Mouse (Mus musculus) mesoderm, embryonic 11.5 days (tissue): ENCODE data around the gene Gpx8.
"Not testable (repeated sequence)": the region's sequence is repeated elsewhere in the genome, so short reads cannot be mapped to it uniquely, and the experiment has no call there.

Source experiments
- DNase-seq: peaks from one replicate; pipeline ENCODE4 v3.0.0-alpha.2; 2012; ENCODE audit warnings: low read depth, low spot score

Gene Gpx8

DNA sequence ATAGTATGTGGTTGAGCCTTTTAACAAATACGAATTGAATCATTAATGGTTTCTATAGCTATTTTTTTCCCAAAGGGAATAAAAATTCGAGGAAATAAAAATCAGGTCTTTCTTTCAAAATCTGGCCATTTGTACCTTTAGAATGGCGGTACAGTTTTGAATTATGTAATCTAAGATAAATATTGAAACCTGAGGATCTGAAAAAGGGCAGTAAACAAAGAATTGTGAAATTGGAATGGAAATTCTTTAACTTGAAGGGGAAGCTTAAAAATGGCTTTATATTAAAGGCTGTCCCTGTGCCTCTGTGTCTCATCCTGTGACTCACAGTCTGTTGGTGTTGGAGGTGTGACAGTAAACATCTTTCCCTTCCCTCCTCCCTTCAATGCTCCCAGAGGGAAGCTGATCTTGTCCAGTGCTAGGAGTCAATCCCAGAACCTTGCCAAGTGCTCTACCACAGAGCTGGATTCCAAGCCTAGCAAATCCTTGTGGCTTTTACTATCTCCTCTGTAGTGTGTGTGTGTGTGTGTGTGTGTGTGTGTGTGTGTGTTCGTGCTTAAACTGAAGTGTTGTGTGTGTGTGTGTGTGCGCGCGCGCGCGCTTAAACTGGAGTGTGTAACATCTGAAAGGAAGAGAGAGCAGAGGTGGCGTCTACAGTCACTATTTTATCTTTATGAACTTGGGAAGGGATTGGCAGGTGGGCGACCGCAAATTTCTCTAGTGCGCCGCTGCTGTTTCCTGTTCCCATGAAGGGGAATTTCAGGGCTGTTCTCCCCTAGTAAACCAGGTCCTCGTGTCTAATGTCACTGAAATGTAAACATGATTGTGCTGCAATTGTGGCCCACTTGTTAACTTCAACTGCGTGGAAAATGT is 22.7 kb downstream of the Gpx8 start:
- DNase-seq: no peak

DNA sequence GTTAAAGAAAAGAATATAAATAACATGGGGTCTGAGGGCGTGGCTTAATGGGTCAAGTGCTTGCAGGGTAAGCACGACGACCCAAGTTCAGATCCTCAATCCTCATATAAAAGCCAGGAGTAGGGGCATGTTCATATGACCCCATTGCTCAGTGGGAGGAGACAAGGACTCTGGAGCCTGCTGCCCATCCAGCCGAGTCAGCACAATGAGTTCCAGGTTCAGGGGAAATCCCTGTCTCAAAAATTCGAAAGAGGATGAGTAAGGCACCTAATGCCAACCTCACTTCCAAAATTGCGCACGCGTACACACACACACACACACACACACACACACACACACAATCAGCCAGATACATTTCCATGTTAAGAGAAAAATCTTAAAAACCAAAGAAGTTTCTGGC is 23.7 kb downstream of the Gpx8 start:
- no peak for DNase-seq

DNA sequence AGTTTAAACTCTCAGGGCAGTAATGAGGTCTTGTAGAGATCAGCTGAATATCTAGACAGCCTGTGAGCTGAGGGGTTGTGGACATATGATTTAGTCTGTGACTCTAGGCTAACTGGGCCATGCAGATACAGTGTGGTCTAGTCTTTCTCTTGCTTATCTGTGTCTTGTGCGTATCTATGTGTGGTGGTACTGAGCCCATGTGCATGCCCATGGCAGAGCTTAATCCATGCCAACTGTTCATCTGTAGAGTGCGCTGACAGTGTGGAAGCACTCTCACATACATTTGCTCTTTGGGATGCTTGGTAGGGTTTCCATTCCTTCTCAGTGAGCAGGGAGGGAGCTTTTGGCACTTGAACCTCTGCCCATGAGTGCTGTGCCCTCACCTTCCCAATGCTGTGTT is 24.7 kb downstream of the Gpx8 start:
- DNase-seq: no peak

DNA sequence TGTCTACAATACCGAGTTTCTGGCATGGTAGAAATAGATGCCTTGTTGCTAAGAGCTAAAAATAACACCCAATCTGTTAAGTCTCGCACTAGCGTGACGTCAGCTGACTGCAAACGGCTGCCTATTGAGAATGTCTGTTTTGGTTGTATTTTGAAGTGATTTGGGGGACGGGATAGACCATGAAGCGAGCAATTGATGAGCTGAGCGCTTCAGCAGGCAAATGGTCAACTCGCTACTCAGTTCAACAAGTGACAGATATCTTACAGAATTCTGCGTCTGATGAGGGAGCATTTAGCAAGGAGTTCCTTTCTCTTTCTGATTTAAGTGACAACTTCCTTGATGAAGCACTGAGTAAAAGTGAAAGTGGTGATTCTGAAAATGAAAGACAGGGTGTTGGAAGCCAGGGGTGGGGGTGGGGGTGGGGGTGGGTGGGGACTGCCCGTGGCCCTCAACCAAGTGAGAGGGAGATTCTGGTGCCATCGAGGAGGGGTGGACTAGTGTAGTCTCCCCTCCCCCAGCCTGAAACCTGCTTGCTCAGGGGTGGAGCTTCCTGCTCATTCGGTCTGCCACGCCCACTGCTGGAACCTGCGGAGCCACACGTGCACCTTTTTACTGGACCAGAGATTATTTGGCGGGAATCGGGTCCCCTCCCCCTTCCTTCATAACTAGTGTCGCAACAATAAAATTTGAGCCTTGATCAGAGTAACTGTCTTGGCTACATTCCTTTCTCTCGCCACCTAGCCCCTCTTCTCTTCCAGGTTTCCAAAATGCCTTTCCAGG is 32.8 kb downstream of the Gpx8 start:
- DNase-seq: not testable (repeated sequence)

DNA sequence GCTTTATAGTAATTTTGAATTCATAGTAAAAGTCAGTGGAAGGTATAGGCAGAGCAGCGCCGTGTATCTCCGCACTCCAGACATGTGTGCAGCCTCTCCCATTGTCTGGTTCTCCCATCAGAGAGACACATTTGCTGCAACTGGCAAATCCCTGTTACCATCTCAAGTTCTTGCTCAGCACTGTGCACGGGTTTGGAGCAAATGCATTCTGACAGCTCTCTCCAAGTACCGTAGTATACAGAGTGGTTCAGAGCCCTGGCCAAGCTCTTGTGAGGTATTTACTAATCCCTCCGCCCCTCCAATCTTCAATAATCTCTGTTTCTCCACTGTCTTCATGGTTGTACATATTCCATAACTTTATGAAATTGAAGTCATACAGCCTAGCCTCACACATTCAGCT is 33.5 kb downstream of the Gpx8 start:
- no peak for DNase-seq

DNA sequence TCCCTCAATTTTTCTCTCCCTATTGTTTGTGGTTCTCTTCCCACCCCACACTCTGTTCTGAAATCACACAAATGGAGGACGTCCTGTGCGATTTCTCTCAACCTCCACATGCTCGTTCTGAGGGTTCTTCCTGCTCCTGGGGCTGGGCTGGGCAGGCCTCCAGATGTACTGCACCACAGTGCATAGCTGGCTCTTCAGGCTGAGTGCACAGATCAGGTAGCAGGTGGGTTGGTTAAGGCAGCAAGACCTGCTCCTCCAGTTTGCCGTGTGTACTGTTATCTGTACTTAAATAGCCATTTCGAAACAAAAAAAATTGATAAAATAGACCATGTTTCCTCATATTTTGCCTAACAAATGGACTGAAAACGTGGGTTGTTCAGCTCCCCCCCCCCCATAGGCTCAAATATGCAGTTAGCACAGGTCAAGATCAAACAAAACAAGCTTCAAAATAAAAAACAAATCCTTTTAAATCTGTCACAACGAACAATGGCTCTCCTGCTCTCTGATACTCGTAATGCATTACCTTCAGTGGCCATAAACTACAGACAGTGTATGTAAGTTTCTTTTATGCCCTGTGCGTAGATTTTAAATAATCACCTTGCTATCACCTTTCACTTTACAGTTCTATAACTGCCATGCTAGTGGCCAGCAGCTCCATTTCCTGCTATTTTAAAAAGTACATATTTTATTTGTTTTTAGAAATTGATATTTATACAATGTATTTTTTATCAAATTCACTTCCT is 45.5 kb downstream of the Gpx8 start:
- no peak for DNase-seq

DNA sequence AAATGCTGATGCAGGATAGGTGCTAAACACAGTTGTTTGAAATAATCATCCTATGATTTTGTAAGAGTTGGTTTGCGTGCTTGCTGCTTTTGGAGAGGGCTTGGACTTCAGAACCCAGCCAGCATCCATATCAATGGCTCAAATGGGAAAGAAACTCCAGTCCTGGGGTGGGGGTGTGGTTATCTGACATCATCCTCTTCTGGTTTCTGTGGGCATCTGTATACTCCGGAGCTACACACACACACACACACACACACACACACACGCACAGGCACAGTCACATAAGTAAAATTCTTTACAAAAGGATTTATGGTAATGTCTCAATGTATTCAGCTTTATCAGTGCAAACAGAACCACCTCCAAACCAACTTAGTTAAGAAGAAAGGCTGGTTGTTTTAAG is 46.1 kb downstream of the Gpx8 start:
- no peak for DNase-seq

DNA sequence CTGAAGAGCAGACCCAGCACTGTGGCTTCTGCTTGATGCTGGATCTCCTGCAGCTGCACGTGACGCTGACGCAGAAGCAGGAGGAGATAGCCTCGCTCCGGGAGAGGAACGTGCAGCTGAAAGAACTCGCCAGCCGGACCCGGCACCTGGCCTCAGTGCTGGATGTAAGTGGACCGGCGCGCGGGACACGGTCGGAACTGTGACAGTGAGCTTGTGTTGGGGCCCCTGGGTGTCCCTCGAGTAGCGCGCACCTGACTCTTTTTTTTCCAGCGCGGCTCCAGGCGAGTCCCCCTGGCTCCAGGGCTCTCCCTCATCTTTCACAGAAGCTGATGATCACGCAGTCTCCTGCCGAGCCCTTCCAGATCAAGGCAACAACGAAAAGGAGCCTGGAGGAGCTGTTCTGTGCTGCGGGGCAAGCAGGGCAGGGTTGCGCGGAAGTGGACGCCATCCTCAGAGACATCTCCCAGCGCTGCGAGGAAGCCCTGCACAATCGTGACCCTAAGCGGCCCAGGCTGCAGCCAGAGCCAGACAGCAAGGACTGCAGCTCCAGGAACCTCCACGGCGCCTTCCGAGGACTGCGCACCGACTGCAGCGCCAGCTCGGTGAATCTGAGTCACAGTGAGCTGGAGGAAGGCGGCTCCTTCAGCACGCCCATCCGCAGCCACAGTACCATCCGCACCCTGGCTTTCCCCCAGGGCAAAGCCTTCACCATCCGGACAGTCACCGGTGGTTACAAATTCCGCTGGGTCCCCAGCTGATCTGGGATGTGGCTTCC is 47.6 kb downstream of the Gpx8 start:
- DNase-seq: peak; percentile 60

DNA sequence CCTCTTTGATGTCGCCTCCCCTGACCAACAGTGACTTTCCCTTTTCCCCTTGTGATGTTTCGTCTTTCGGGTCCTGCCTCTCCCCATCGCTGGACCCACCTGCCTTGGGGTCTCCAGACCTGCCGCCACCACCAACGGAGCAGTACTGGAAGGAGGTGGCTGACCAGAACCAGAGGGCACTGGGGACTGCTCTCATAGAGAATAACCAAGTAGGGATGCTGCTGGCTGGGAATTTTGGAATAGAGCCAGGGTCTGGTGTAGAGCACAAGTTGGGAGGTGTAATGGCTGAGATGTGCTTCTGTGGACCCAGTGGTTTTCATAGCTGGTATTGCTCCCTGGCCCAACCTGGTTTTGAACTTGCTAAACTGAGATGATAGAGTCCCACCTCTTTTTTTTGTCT is 48.8 kb downstream of the Gpx8 start:
- DNase-seq: no peak

DNA sequence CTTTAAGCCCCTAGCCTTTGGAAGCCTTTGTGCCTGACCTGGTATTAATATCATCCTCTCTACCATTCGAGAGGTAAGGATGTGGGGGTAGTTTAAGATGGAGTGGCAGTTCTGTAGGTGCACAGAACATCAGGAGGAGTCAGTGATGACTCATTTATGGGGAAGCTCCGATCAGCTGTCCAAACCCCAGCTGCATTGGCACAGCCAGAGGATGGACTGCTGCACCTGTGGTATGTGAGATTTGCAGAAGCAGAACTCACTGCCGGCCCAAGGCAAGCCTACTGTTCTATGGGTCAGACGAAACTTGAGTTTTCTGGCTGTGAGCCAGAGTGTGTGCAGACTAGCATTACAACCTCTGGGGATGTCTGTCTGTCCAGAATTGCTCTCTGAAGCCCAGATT is 49.8 kb downstream of the Gpx8 start:
- DNase-seq: no peak

DNA sequence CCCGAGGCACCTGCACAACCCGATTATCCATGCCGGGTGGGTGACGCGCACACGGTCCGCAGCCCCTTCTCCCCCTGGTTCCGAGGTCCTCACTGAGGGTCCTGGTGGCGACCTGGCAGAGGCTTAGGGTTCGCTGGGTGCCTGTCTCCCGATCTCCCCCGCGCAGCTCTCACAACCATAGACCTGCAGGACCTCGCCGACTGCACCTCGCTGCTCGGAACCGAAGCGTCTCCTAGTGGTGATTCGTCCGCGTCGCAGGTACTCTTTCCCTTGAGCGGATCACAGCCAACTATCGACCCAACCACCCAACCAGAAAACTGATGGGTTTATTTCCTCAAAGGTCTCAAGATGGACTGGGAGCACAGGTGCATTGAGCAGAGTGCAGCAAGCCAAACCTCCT is 52.0 kb downstream of the Gpx8 start:
- DNase-seq: peak; percentile 67

DNA sequence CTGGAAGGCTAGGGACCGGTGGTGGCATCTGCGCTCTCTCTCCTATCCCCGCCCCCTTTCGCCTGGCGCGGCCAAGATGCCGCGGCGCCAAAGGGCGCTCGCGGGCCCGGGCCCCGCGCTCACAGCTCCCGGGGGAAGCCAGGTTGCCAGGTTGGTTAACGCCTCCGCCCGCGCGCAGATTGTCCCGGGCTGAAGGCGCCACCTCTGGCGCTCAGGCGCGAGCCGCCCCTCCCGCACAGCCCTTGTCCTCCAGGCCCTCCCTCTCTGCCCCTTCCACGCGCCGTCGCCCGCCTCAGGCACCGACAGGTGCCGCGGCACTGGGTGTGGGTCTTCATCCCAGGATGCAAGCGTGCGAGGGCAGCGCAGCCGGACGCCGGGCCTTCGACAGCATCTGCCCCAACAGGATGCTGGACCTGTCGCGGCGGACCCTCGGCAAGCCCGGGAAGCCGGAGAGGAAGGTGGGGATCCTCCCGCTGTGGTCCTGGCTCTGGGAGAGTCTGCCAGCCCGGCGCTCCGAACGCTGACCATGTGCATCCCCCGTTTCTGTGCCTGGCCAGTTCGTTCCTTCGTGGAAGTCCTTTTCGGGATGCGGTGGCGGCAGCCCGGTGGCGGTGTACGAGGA is 52.6 kb downstream of the Gpx8 start, which contains the start of gene Mcidas:
Mcidas (plus strand) TSS at position 315 of the 622 bp plus-strand sequence.
- DNase-seq: no peak
